Mouse (Mus musculus): ENCODE results near the gene Cbfa2t3. TPM values are rescaled to one million over a fixed set of nuclear protein-coding genes. Genes with fewer than 3 reads are reported as not detected.

The Cbfa2t3 gene
- total and polyA plus RNA-seq, 2 experiments from 2014 or later: 5.6 to 9.5 TPM

GRCm38 (mm10) chr8:122718711-122719499 lies 20.0 kb upstream of the Cbfa2t3 start:
- H3K4me3 ChIP-seq (ENCODE audit: low read depth, low read length): no peak overlapping the region
- H3K27me3 ChIP-seq (ENCODE audit: insufficient read depth, low read length): no peaks in the 10 kb centered on the region
- DNase-seq: no peak
- H3K4me1 ChIP-seq (ENCODE audit: insufficient read depth): peaks cover 20% of the 10 kb centered on the region; the same call in 1 of the 2 replicates
- 86% methylated on average over 14 of the region's 14 CpGs for WGBS
- ATAC-seq: no peak
- no peak overlapping the region for H3K9ac ChIP-seq
- no peaks in the 10 kb centered on the region for H3K9me3 ChIP-seq (ENCODE audit: low read length)
- no peaks in the 10 kb centered on the region for H3K36me3 ChIP-seq (ENCODE audit: insufficient read depth)
- no peak overlapping the region for H3K4me2 ChIP-seq (ENCODE audit: low read depth)
- TF ChIP-seq CTCF (IDR thresholded peaks at IDR 0.05; ENCODE audit: low read depth): no peak
- no peak overlapping the region; the same call in 1 of the 2 replicates for H3K27ac ChIP-seq (ENCODE audit: low read depth, low read length)

GRCm38 (mm10) chr8:122717869-122718509 lies 19.1 kb upstream of the Cbfa2t3 start:
- peaks cover 20% of the 10 kb centered on the region; the same call in 1 of the 2 replicates for H3K4me1 ChIP-seq (ENCODE audit: insufficient read depth)
- no peak overlapping the region for H3K27ac ChIP-seq (ENCODE audit: low read depth, low read length)
- no peaks in the 10 kb centered on the region for H3K27me3 ChIP-seq (ENCODE audit: insufficient read depth, low read length)
- no peaks in the 10 kb centered on the region for H3K9me3 ChIP-seq (ENCODE audit: low read length)
- H3K9ac ChIP-seq: no peak overlapping the region
- no peak for ATAC-seq
- no peak overlapping the region for H3K4me2 ChIP-seq (ENCODE audit: low read depth)
- WGBS: 87% methylated on average over 10 of the region's 10 CpGs
- H3K36me3 ChIP-seq (ENCODE audit: insufficient read depth): no peaks in the 10 kb centered on the region
- H3K4me3 ChIP-seq (ENCODE audit: low read depth, low read length): no peak overlapping the region
- no peak for TF ChIP-seq CTCF (IDR thresholded peaks at IDR 0.05; ENCODE audit: low read depth)
- no peak for DNase-seq

- peaks cover 18% of the 10 kb centered on the region; the same call in 1 of the 2 replicates for H3K4me1 ChIP-seq (ENCODE audit: insufficient read depth)
- H3K9me3 ChIP-seq (ENCODE audit: low read length): no peaks in the 10 kb centered on the region
- no peaks in the 10 kb centered on the region for H3K36me3 ChIP-seq (ENCODE audit: insufficient read depth)
- DNase-seq (no peak), ATAC-seq (no peak)
- H3K9ac ChIP-seq: no peak overlapping the region
- no peak overlapping the region for H3K4me2 ChIP-seq (ENCODE audit: low read depth)
- H3K4me3 ChIP-seq (ENCODE audit: low read depth, low read length): no peak overlapping the region
- no peak overlapping the region for H3K27ac ChIP-seq (ENCODE audit: low read depth, low read length)
- WGBS: 81% methylated on average over 8 of the region's 8 CpGs
- no peaks in the 10 kb centered on the region for H3K27me3 ChIP-seq (ENCODE audit: insufficient read depth, low read length)
- TF ChIP-seq CTCF (IDR thresholded peaks at IDR 0.05; ENCODE audit: low read depth): no peak
These were observed 17.7 kb upstream of the Cbfa2t3 start for GRCm38 (mm10) chr8:122716566-122716965.

DNA sequence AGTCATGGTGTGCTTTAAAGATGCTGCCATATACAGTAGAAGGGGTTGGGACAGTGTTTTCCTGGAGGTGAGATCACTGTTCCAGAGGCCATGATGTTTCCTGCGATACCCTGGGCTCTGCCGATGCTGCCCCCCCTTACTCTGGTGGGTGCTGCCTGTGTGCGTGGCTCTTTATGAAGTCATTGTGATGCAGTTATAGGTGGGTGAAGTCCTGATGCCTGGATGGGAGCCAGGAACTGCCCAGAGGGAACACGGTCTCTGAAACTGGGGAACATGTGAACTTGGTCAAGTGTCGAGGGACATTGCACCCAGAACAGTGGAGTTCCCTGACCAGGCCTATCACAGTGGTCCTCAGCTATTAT lies 14.2 kb upstream of the Cbfa2t3 start:
- ATAC-seq (no peak), DNase-seq (no peak)
- no peak overlapping the region for H3K4me3 ChIP-seq (ENCODE audit: low read depth, low read length)
- no peaks in the 10 kb centered on the region for H3K4me1 ChIP-seq (ENCODE audit: insufficient read depth)
- H3K9me3 ChIP-seq (ENCODE audit: low read length): no peaks in the 10 kb centered on the region
- no peak for TF ChIP-seq CTCF (IDR thresholded peaks at IDR 0.05; ENCODE audit: low read depth)
- no peak overlapping the region for H3K4me2 ChIP-seq (ENCODE audit: low read depth)
- no peaks in the 10 kb centered on the region for H3K27me3 ChIP-seq (ENCODE audit: insufficient read depth, low read length)
- no peak overlapping the region for H3K27ac ChIP-seq (ENCODE audit: low read depth, low read length)
- H3K9ac ChIP-seq: no peak overlapping the region
- 92% methylated on average over 5 of the region's 5 CpGs for WGBS
- H3K36me3 ChIP-seq (ENCODE audit: insufficient read depth): no peaks in the 10 kb centered on the region

DNA sequence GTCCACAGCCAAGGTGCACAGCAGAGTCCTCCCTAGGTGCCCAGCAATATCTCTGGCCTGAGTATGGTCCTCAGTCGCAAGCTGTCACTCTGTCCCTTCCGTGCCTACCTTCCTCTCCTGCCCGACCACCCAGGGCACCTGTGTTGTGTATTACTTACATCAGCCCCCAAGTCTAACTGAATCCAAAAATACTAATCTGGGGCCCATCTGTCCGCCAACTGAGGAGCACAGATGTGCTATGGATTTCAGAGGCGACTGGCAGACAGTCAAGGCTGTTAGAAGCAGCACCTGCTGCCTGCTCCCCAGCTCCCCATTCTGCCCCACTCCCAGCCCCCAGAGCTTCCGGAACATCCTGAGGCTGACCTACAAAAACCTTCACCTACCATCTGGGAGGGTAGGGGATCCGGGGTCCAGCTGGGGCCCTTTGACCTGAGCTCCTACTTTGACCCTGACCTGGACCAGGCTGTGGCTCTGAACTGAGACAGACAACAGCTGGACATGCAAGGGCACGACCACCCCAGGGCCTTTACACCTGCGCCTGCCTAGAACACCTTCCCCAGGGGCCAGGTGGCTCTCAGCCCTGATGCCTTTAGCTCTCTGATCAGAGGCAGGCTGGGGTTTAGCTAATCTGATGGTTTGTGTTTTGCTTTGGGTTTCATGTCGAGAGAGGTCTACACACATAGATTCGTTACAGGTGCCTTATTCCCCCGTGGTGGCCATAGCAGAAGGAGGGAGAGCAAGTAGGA lies 13.7 kb upstream of the Cbfa2t3 start:
- no peak for TF ChIP-seq CTCF (IDR thresholded peaks at IDR 0.05; ENCODE audit: low read depth)
- H3K4me1 ChIP-seq (ENCODE audit: insufficient read depth): no peaks in the 10 kb centered on the region
- H3K4me2 ChIP-seq (ENCODE audit: low read depth): no peak overlapping the region
- DNase-seq (no peak), ATAC-seq (no peak)
- no peaks in the 10 kb centered on the region for H3K9me3 ChIP-seq (ENCODE audit: low read length)
- H3K27ac ChIP-seq (ENCODE audit: low read depth, low read length): no peak overlapping the region
- no peaks in the 10 kb centered on the region for H3K36me3 ChIP-seq (ENCODE audit: insufficient read depth)
- no peak overlapping the region for H3K4me3 ChIP-seq (ENCODE audit: low read depth, low read length)
- WGBS: 78% methylated on average over 12 of the region's 12 CpGs
- no peaks in the 10 kb centered on the region for H3K27me3 ChIP-seq (ENCODE audit: insufficient read depth, low read length)
- no peak overlapping the region for H3K9ac ChIP-seq

DNA sequence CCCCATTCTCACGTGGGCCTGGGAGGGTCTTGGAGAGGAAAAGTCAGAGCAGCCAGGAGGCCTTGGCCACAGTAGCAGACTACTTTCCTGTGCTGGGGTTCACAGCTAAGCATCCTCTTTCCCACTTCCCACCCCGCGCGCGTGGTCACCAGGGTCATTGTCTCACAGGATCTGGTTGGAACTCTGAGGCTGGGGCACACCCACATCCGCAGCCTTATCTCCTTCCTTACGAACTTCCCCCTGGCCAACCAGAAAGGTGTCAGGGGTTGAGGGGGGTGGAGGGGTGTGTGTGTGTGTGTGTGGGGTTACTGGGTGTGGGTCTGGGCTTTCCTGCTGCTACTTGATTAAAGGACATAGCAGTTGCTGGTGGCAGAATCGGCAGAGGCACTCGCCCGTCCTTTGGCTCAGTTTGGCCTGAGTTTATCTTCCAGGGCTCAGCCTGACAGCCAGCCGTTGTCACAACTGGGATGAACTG lies 13.0 kb upstream of the Cbfa2t3 start:
- WGBS: 88% methylated on average over 11 of the region's 11 CpGs
- no peak for TF ChIP-seq CTCF (IDR thresholded peaks at IDR 0.05; ENCODE audit: low read depth)
- no peak for DNase-seq

More for the DNA sequence above, 13.0 kb upstream of the Cbfa2t3 start:
- Histone ChIP-seq H3K4me3 (ENCODE audit: low read depth, low read length) (no peak overlapping the region), H3K27ac (ENCODE audit: low read depth, low read length) (no peak overlapping the region), H3K36me3 (ENCODE audit: insufficient read depth) (no peaks in the 10 kb centered on the region), H3K27me3 (ENCODE audit: insufficient read depth, low read length) (no peaks in the 10 kb centered on the region), H3K9ac (no peak overlapping the region), H3K4me2 (ENCODE audit: low read depth) (no peak overlapping the region), H3K4me1 (ENCODE audit: insufficient read depth) (no peaks in the 10 kb centered on the region), H3K9me3 (ENCODE audit: low read length) (no peaks in the 10 kb centered on the region)
- ATAC-seq: no peak
